Mouse (Mus musculus) MEL (cell line): Measurements from ENCODE around the gene D6Ertd527e. TPM values are rescaled to one million over a fixed set of nuclear protein-coding genes. Genes with fewer than 3 reads are reported as not detected.
"Not testable (repeated sequence)": the region's sequence is repeated elsewhere in the genome, so short reads cannot be mapped to it uniquely, and the experiment has no call there.

Source experiments
- DNase-seq: peaks from one replicate; pipeline ENCODE4 v3.0.0; 2011; ENCODE audit warnings: low read depth, low spot score
- H3K27ac ChIP-seq: 2 replicates; pipeline ENCODE4 v1.5.1; 2012; ENCODE audit warnings: low read depth, mild to moderate bottlenecking, control low read depth, low read length, moderate library complexity; ENCODE audit not compliant: control insufficient read depth
- H3K27me3 ChIP-seq, 2 experiments: fragments of 150-350 bp in 1 of 2; sonication (generic) in 1 of 2; 2 replicates each; pipeline ENCODE4 v1.6.1; 2012; ENCODE audit warnings: low read length in 2 of 2, mild to moderate bottlenecking in 2 of 2, improper control_type of control experiment in 1 of 2, moderate library complexity in 1 of 2; ENCODE audit not compliant: insufficient read depth in 2 of 2, control insufficient read depth in 1 of 2
- H3K36me3 ChIP-seq, 2 experiments: 2 replicates each; pipeline ENCODE4 v1.6.1; 2012 to 2014; ENCODE audit warnings: low read length in 2 of 2, improper control_type of control experiment in 1 of 2, inconsistent platforms in 1 of 2, mild to moderate bottlenecking in 1 of 2; ENCODE audit not compliant: insufficient read depth in 2 of 2, control insufficient read depth in 1 of 2
- H3K4me1 ChIP-seq, 2 experiments: fragments of 150-350 bp in 1 of 2; sonication (generic) in 1 of 2; 2 replicates each; pipeline ENCODE4 v1.6.1; 2012; ENCODE audit warnings: low read length in 2 of 2, improper control_type of control experiment in 1 of 2, mild to moderate bottlenecking in 1 of 2; ENCODE audit not compliant: insufficient read depth in 2 of 2, control insufficient read depth in 1 of 2
- H3K4me3 ChIP-seq, 2 experiments: fragments of 150-350 bp in 1 of 2; sonication (generic) in 1 of 2; 2 replicates each; pipeline ENCODE4 v1.5.1; 2012; ENCODE audit warnings: low read depth in 2 of 2, low read length in 2 of 2, mild to moderate bottlenecking in 2 of 2, moderate library complexity in 2 of 2, control low read depth in 1 of 2, improper control_type of control experiment in 1 of 2; ENCODE audit not compliant: control insufficient read depth in 1 of 2, insufficient read depth in 1 of 2
- H3K79me2 ChIP-seq: 2 replicates; pipeline ENCODE4 v1.6.1; 2012; ENCODE audit warnings: mild to moderate bottlenecking, low read length, moderate library complexity; ENCODE audit not compliant: control insufficient read depth, poor library complexity, insufficient read depth
- H3K9ac ChIP-seq: 2 replicates; pipeline ENCODE4 v1.6.1; 2012; ENCODE audit warnings: low read depth, mild to moderate bottlenecking, control low read depth, low read length, moderate library complexity; ENCODE audit not compliant: control insufficient read depth, poor library complexity, severe bottlenecking
- H3K9me3 ChIP-seq: fragments of 150-350 bp; sonication (generic); replicated peaks from 2 replicates; pipeline ENCODE4 v1.6.1; 2012; ENCODE audit warnings: mild to moderate bottlenecking, low read length, improper control_type of control experiment, moderate library complexity; ENCODE audit not compliant: insufficient read depth
- CTCF ChIP-seq, 3 experiments: IDR thresholded peaks in 2 of 3; conservative IDR thresholded peaks in 1 of 3; 2 replicates each; pipeline ENCODE4 v1.5.1; 2011 to 2012; ENCODE audit warnings: low read length in 3 of 3, low read depth in 2 of 3, mild to moderate bottlenecking in 2 of 3, improper control_type of control experiment in 1 of 3, inconsistent platforms in 1 of 3, mixed read lengths in 1 of 3, moderate library complexity in 1 of 3; ENCODE audit not compliant: control insufficient read depth in 1 of 3, insufficient read depth in 1 of 3, poor library complexity in 1 of 3, severe bottlenecking in 1 of 3
- E2F4 ChIP-seq: IDR thresholded peaks from 2 replicates; pipeline ENCODE4 v1.6.1; 2011; ENCODE audit warnings: low read depth, low read length, improper control_type of control experiment, borderline replicate concordance
- EP300 ChIP-seq, 2 experiments: IDR thresholded peaks; 2 replicates each; pipeline ENCODE4 v1.6.1; 2011; ENCODE audit warnings: improper control_type of control experiment in 2 of 2, low read length in 2 of 2, low read depth in 1 of 2, mild to moderate bottlenecking in 1 of 2
- ETS1 ChIP-seq: IDR thresholded peaks from 2 replicates; pipeline ENCODE4 v1.6.1; 2012; ENCODE audit warnings: low read depth, mild to moderate bottlenecking, inconsistent platforms, low read length, improper control_type of control experiment, moderate library complexity
- HCFC1 ChIP-seq: IDR thresholded peaks from 2 replicates; pipeline ENCODE4 v1.6.1; 2012; ENCODE audit warnings: low read depth, mild to moderate bottlenecking, inconsistent platforms, low read length, improper control_type of control experiment, moderate library complexity
- JUND ChIP-seq: IDR thresholded peaks from 2 replicates; pipeline ENCODE4 v1.6.1; 2011; ENCODE audit warnings: low read depth, mild to moderate bottlenecking, improper control_type of control experiment, low read length
- MAFK ChIP-seq: IDR thresholded peaks from 2 replicates; pipeline ENCODE4 v1.6.1; 2011; ENCODE audit warnings: low read depth, mild to moderate bottlenecking, low read length, improper control_type of control experiment, borderline replicate concordance
- MAZ ChIP-seq: IDR thresholded peaks from 2 replicates; pipeline ENCODE4 v1.6.1; 2012; ENCODE audit warnings: low read depth, mild to moderate bottlenecking, inconsistent platforms, low read length, improper control_type of control experiment
- MEF2A ChIP-seq: IDR thresholded peaks from 2 replicates; pipeline ENCODE4 v1.6.1; 2014; ENCODE audit warnings: low read depth, mild to moderate bottlenecking, inconsistent platforms, low read length, improper control_type of control experiment; ENCODE audit not compliant: poor library complexity, insufficient replicate concordance, severe bottlenecking; ENCODE audit errors: extremely low read depth
- MYB ChIP-seq: IDR thresholded peaks from 2 replicates; pipeline ENCODE4 v1.6.1; 2011; ENCODE audit warnings: mild to moderate bottlenecking, low read depth, low read length, improper control_type of control experiment
- NELFE ChIP-seq: IDR thresholded peaks from 2 replicates; pipeline ENCODE4 v1.6.1; 2011; ENCODE audit warnings: low read depth, low read length, improper control_type of control experiment
- NRF1 ChIP-seq: IDR thresholded peaks from 2 replicates; pipeline ENCODE4 v1.6.1; 2014; ENCODE audit warnings: low read depth, mild to moderate bottlenecking, inconsistent platforms, low read length, improper control_type of control experiment, moderate library complexity; ENCODE audit not compliant: poor library complexity, insufficient read depth, severe bottlenecking
- POLR2AphosphoS2 ChIP-seq: IDR thresholded peaks from 2 replicates; pipeline ENCODE4 v1.6.1; 2011; ENCODE audit warnings: low read length, improper control_type of control experiment
- RCOR1 ChIP-seq: IDR thresholded peaks from 2 replicates; pipeline ENCODE4 v1.6.1; 2012; ENCODE audit warnings: low read depth, mild to moderate bottlenecking, inconsistent platforms, low read length, improper control_type of control experiment
- SIN3A ChIP-seq: IDR thresholded peaks from 2 replicates; pipeline ENCODE4 v1.6.1; 2012; ENCODE audit warnings: low read length, improper control_type of control experiment, inconsistent platforms
- SMC3 ChIP-seq: IDR thresholded peaks from 2 replicates; pipeline ENCODE4 v1.6.1; 2011; ENCODE audit warnings: low read depth, low read length, improper control_type of control experiment
- TAL1 ChIP-seq: IDR thresholded peaks from 2 replicates; pipeline ENCODE4 v1.6.1; 2012; ENCODE audit warnings: mild to moderate bottlenecking, inconsistent platforms, low read length, moderate library complexity, mixed read lengths
- USF1 ChIP-seq: IDR thresholded peaks from 2 replicates; pipeline ENCODE4 v1.6.1; 2014; ENCODE audit warnings: low read depth, mild to moderate bottlenecking, inconsistent platforms, low read length, improper control_type of control experiment, moderate library complexity
- USF2 ChIP-seq, 2 experiments: IDR thresholded peaks; 2 replicates each; pipeline ENCODE4 v1.6.1; 2011 to 2012; ENCODE audit warnings: improper control_type of control experiment in 2 of 2, low read length in 2 of 2, borderline replicate concordance in 1 of 2, inconsistent platforms in 1 of 2, low read depth in 1 of 2, mild to moderate bottlenecking in 1 of 2; ENCODE audit not compliant: insufficient read depth in 1 of 2
- ZC3H11A ChIP-seq: IDR thresholded peaks from 2 replicates; pipeline ENCODE4 v1.6.1; 2012; ENCODE audit warnings: low read depth, mild to moderate bottlenecking, inconsistent platforms, low read length, improper control_type of control experiment
- ZKSCAN1 ChIP-seq: IDR thresholded peaks from 2 replicates; pipeline ENCODE4 v1.6.1; 2012; ENCODE audit warnings: low read depth, mild to moderate bottlenecking, inconsistent platforms, low read length, improper control_type of control experiment, moderate library complexity
- ZNF384 ChIP-seq: IDR thresholded peaks from 2 replicates; pipeline ENCODE4 v1.6.1; 2012; ENCODE audit warnings: low read depth, mild to moderate bottlenecking, inconsistent platforms, low read length, improper control_type of control experiment
- polyA plus RNA-seq, 2 experiments: library from polyadenylated mRNA; stranded (reverse) in 1 of 2; unstranded in 1 of 2; fragments of >175 nt in 1 of 2; fragments of >200 nt in 1 of 2; gene quantifications; 2 replicates each; pipeline versions ENCODE4 v1.2.1 to v1.2.4; 2012; ENCODE audit warnings: low replicate concordance in 2 of 2, low read depth in 1 of 2; ENCODE audit not compliant: insufficient read length in 2 of 2, insufficient read depth in 1 of 2, missing spikeins in 1 of 2
- total RNA-seq: library from RNA; depleted of rRNA; stranded (reverse); fragments of 300-350 nt; gene quantifications from 2 replicates; pipeline ENCODE4 v1.2.3, GENCODE M21; 2012

D6Ertd527e gene
- total and polyA plus RNA-seq, 3 experiments = 0.06 TPM; not detected in 2

DNA sequence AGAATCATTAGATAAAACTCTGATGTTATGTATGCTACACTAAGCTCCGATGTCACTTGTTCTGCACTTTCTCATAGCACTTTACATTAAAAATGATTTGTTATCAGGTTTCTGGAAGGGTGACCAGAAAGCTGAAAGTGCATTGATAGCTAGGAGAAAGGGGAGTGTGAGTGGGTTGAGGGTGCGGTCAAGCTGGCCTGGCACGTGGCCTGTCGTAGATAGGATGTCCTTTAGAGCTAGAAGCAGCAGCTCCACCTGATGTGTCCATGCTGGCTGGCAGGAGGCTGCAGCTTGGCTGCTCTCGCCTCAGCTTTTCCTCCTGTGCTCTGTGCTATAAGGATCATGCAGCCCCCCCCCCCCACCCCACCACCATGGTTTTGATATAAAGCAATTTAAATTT lies 12.1 kb upstream of the D6Ertd527e start:
- no peak overlapping the region for H3K27ac ChIP-seq
- H3K9me3 ChIP-seq = no peaks in the 10 kb centered on the region
- H3K4me1 ChIP-seq = no peaks in the 10 kb centered on the region
- H3K79me2 ChIP-seq = no peaks in the 10 kb centered on the region
- no peaks in the 10 kb centered on the region for H3K27me3 ChIP-seq
- no peak overlapping the region for H3K9ac ChIP-seq
- DNase-seq = no peak
- peaks cover 7 to 20% of the 10 kb centered on the region in 2 experiments; a peak in 3 of 4 replicates for H3K36me3 ChIP-seq
- H3K4me3 ChIP-seq = no peak overlapping the region
- TF ChIP-seq E2F4 = no peak
- TF ChIP-seq MEF2A = no peak
- TF ChIP-seq TAL1 = no peak
- TF ChIP-seq ZKSCAN1 = no peak
- TF ChIP-seq MYB = no peak
- TF ChIP-seq MAFK = no peak
- TF ChIP-seq USF2 (IDR thresholded peaks at IDR 0.05; ENCODE audit: borderline replicate concordance in 1 of 2, insufficient read depth in 1 of 2, low read depth in 1 of 2, low read length in 2 of 2) = no peak
- TF ChIP-seq ZNF384 = no peak
- no peak for TF ChIP-seq HCFC1
- no peak for TF ChIP-seq JUND
- TF ChIP-seq NRF1 = no peak
- TF ChIP-seq ZC3H11A = no peak
- TF ChIP-seq CTCF (IDR thresholded peaks at IDR 0.05 in 2 of 3, conservative IDR thresholded peaks at IDR 0.05 in 1 of 3; ENCODE audit: control insufficient read depth in 1 of 3, insufficient read depth in 1 of 3, low read depth in 2 of 3, low read length in 3 of 3, poor library complexity in 1 of 3, severe bottlenecking in 1 of 3) = no peak
- no peak for TF ChIP-seq POLR2AphosphoS2

DNA sequence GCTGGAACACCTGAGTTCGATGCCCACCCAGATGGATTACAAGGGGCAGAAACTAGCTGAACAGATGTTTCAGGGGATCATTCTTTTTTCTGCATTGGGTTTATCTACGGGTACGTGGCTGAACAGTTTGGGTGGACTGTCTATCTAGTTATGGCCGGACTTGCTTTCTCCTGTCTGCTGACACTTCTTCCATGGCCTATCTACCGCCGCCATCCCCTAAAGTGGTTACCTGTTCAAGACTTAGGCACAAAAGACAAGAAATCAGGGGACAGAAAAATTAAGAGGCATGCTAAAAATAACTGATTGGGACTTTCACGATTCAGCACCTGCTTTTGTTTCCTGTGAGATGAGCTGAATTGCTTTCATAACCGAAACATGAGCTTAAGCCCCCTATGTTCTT lies 10.9 kb upstream of the D6Ertd527e start:
- not testable (repeated sequence) for H3K79me2 ChIP-seq, H3K9me3 ChIP-seq, DNase-seq, H3K4me3 ChIP-seq, H3K9ac ChIP-seq, H3K4me1 ChIP-seq, H3K27ac ChIP-seq, H3K27me3 ChIP-seq
- H3K36me3 ChIP-seq = peaks cover 7 to 11% of the 10 kb centered on the region in 2 experiments; a peak in 3 of 4 replicates

DNA sequence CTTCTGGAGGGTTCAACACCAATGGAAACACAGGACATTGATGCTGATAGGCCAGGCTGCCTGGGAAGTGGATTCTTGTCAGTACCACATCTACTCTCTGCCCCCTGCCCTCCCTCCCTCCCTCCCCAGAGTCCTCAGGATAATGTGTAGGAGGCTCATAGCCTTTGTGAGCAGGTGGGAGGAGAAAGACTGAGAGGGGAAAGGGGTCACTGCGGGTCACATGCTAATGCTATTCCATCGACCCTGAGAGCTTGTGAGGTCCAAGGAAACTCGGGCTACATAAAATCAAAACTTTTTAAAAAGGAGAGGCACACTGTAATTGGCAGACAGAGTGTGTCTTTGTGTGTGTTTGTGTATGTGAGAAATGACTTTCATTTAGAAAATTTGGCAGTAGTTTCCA lies 5.3 kb upstream of the D6Ertd527e start:
- Histone ChIP-seq H3K79me2 (no peaks in the 10 kb centered on the region; the same call in 1 of the 2 replicates), H3K36me3 (peaks cover 0 to 5% of the 10 kb centered on the region in 2 experiments; a peak in 2 of 4 replicates), H3K4me3 (no peak overlapping the region), H3K9me3 (no peaks in the 10 kb centered on the region), H3K27ac (no peak overlapping the region), H3K27me3 (no peaks in the 10 kb centered on the region; a peak in 1 of 4 replicates), H3K9ac (no peak overlapping the region), H3K4me1 (no peaks in the 10 kb centered on the region)
- no peak for DNase-seq
- no peak for TF ChIP-seq SIN3A
- TF ChIP-seq MAFK = no peak
- no peak for TF ChIP-seq EP300 (IDR thresholded peaks at IDR 0.05; ENCODE audit: low read depth in 1 of 2, low read length in 2 of 2)
- TF ChIP-seq TAL1 = no peak
- no peak for TF ChIP-seq SMC3
- TF ChIP-seq USF1 = no peak
- no peak for TF ChIP-seq RCOR1
- TF ChIP-seq POLR2AphosphoS2 = no peak
- TF ChIP-seq MYB = no peak
- TF ChIP-seq ETS1 = no peak
- TF ChIP-seq NELFE = no peak
- TF ChIP-seq ZNF384 = no peak
- TF ChIP-seq ZKSCAN1 = no peak
- TF ChIP-seq MAZ = no peak
